Mouse (Mus musculus) liver, embryonic 15.5 days (tissue): ENCODE data around the gene Ifitm6. TPM values are rescaled to one million over a fixed set of nuclear protein-coding genes. Genes with fewer than 3 reads are reported as not detected.

Experiments used
- ATAC-seq: fragments of 200-750 bp; cut with Nextera tagmentation; 2 replicates; pipeline ENCODE4 v1.8.0; 2017; ENCODE audit warnings: moderate number of reproducible peaks, mild to moderate bottlenecking, moderate library complexity; ENCODE audit not compliant: insufficient read depth
- H3K27ac ChIP-seq: fragments of 300-500 bp; sonication (generic); replicated peaks from 2 replicates; pipeline ENCODE4 v1.5.1; 2015; ENCODE audit warnings: mild to moderate bottlenecking, inconsistent platforms
- H3K27me3 ChIP-seq: fragments of 300-500 bp; sonication (generic); 2 replicates; pipeline ENCODE4 v1.6.1; 2015; ENCODE audit warnings: mild to moderate bottlenecking, inconsistent platforms
- H3K36me3 ChIP-seq: fragments of 300-500 bp; sonication (generic); replicated peaks from 2 replicates; pipeline ENCODE4 v1.6.1; 2015; ENCODE audit warnings: moderate library complexity, mild to moderate bottlenecking, inconsistent platforms
- H3K4me1 ChIP-seq: fragments of 300-500 bp; sonication (generic); replicated peaks from 2 replicates; pipeline ENCODE4 v1.6.1; 2015; ENCODE audit warnings: inconsistent platforms
- H3K4me2 ChIP-seq: fragments of 300-500 bp; sonication (generic); 2 replicates; pipeline ENCODE4 v1.6.1; 2015; ENCODE audit warnings: moderate library complexity, mild to moderate bottlenecking, inconsistent platforms
- H3K4me3 ChIP-seq: fragments of 300-500 bp; sonication (generic); replicated peaks from 2 replicates; pipeline ENCODE4 v1.5.1; 2015; ENCODE audit warnings: mild to moderate bottlenecking, inconsistent platforms
- H3K9ac ChIP-seq: fragments of 300-500 bp; sonication (generic); 2 replicates; pipeline ENCODE4 v1.6.1; 2015; ENCODE audit warnings: moderate library complexity, mild to moderate bottlenecking, inconsistent platforms
- H3K9me3 ChIP-seq: fragments of 300-500 bp; sonication (generic); replicated peaks from 2 replicates; pipeline ENCODE4 v1.6.1; 2016; ENCODE audit warnings: inconsistent platforms
- WGBS: fragments of 180-500 bp; shearing (Covaris S2); methylation state at CpG from one replicate; pipeline ENCODE4 v1.1.7; 2015; ENCODE audit warnings: mixed read lengths; ENCODE audit not compliant: insufficient replicate concordance; 5-methylcytosine and 5-hydroxymethylcytosine counted together
- polyA plus RNA-seq: library from polyadenylated mRNA; unstranded; fragments of >200 nt; fragmentation: Nextera tagmentation; extraction: Ambion mirVana; gene quantifications from 2 replicates; pipeline ENCODE4 v1.2.1, GENCODE M21; 2015

Ifitm6 gene
- polyA plus RNA-seq, 1 experiment from 2014 or later: 23.2 TPM

DNA sequence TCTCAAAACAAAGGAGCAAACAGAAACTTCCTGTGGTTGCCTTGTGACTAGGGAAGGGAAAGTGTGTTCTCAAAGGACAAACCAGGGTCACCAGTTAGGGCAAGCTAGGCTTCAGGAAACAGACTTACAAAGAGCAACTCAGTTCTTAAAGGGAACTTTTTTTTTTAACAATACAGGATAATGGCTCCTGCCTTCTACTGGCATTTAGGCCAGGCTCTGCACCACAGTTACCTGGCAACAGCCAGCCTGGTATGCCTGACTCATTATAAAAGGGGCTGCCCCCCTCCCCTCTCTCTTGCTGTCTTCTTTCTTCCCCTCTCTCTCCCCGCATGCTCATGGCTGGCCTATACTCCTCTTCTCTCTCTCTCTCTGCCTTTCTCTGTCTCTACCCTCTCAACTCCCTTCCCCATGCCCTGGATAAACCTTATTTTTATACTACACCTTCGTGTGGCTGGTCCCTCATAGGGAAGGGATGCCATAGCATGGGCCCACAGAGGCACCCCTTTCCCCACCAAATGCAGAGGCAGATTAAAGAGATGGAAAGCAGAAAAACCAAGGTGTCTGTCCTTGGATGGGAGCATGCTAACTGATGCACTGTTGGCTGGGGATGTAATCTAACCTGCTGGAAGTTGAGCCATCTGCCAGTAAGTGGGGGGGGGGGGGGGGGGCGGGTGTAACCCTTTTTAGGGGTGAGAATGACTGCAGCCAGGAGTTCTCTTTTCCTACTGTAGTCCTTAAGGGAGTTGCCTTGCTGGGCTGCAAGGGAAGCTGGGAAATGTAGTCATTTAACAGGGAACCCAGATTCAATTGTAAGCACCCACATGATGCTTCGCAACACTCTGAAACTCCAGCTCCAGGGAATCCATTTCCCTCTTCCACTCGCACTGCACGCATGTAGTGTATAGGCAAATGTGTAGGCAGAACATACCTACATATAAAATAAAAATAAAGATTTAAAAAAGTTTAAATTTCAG is 7.4 kb upstream of the Ifitm6 start:
- H3K4me1 ChIP-seq: peaks cover 31% of the 10 kb centered on the region
- H3K9me3 ChIP-seq: no peaks in the 10 kb centered on the region
- H3K9ac ChIP-seq: no peak overlapping the region
- H3K4me3 ChIP-seq: no peak overlapping the region
- no peaks in the 10 kb centered on the region for H3K27me3 ChIP-seq
- ATAC-seq: no peak
- H3K36me3 ChIP-seq: no peaks in the 10 kb centered on the region
- WGBS: 56% methylated on average over 6 of the region's 6 CpGs
- H3K27ac ChIP-seq: no peak overlapping the region
- no peak overlapping the region for H3K4me2 ChIP-seq

DNA sequence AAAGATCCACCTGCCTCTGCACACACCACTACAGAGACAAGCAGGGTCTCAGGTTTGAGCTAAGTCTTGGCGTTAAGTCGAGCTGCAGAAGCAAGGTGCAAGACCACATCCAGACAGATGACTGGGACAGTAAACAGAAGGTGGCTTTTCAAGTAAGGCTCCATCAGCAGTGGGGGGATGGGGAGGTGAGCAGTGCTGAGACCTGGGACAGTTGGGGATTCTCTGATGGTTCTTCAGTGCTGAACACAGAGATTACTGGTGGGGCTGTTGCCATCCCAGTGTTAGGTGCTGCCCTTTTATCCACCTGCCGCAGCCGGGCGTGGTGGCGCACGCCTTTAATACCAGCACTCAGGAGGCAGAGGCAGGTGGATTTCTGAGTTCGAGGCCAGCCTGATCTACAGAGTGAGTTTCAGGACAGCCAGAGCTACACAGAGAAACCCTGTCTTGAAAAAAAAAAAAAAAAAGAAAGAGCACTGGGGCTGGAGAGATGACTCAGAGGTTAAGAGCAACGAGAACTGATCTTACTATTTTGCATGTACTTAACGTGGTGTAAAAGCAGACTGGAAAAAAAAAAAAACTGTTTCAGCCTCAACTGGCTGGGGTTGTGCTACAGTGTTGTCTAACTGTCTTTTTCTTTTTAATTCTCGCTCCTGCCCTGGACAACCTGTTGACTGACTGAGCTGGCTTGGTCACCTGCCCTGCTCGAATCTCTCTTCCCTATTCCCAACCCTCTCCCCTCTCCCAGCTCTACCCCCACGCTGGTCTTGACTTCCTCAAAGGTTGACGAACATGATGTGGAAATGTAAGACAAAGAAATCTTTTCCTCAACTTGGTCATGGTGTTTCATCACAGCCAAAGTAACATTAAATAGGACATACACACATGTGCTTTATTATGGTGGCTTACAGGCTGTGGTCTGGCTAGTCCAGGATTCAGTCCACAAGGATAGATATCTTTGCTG is 4.0 kb upstream of the Ifitm6 start:
- WGBS: 58% methylated on average over 14 of the region's 14 CpGs
- Histone ChIP-seq H3K4me1 (peaks cover 22% of the 10 kb centered on the region), H3K9ac (no peak overlapping the region), H3K9me3 (no peaks in the 10 kb centered on the region), H3K36me3 (no peaks in the 10 kb centered on the region), H3K27me3 (no peaks in the 10 kb centered on the region), H3K4me2 (no peak overlapping the region), H3K4me3 (no peak overlapping the region), H3K27ac (no peak overlapping the region)
- no peak for ATAC-seq

DNA sequence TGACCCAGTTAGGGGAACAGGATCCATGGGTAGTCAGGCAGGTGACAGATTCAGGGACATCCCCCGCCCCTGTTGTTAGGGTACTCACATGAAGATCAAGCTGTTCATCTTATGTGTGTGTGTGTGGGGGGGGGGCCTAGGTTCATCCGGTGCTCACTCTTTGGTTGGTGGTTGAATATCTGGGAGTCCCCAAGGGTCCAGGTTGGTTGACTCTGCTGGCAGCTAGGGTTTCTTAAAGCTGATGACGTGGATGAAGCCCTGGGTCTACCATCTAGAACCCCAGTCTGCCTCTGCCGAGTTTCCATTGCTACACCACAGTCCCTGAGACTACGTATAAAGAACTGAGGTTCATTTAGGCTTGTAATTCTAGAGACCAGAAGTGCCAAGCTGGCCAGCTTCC is 1.3 kb upstream of the Ifitm6 start:
- Histone ChIP-seq H3K36me3 (no peaks in the 10 kb centered on the region), H3K27ac (no peak overlapping the region), H3K9ac (no peak overlapping the region), H3K4me1 (peaks cover 16% of the 10 kb centered on the region), H3K4me2 (no peak overlapping the region), H3K4me3 (no peak overlapping the region), H3K9me3 (no peaks in the 10 kb centered on the region), H3K27me3 (no peaks in the 10 kb centered on the region)
- WGBS: 74% methylated on average over 5 of the region's 5 CpGs
- ATAC-seq: no peak

DNA sequence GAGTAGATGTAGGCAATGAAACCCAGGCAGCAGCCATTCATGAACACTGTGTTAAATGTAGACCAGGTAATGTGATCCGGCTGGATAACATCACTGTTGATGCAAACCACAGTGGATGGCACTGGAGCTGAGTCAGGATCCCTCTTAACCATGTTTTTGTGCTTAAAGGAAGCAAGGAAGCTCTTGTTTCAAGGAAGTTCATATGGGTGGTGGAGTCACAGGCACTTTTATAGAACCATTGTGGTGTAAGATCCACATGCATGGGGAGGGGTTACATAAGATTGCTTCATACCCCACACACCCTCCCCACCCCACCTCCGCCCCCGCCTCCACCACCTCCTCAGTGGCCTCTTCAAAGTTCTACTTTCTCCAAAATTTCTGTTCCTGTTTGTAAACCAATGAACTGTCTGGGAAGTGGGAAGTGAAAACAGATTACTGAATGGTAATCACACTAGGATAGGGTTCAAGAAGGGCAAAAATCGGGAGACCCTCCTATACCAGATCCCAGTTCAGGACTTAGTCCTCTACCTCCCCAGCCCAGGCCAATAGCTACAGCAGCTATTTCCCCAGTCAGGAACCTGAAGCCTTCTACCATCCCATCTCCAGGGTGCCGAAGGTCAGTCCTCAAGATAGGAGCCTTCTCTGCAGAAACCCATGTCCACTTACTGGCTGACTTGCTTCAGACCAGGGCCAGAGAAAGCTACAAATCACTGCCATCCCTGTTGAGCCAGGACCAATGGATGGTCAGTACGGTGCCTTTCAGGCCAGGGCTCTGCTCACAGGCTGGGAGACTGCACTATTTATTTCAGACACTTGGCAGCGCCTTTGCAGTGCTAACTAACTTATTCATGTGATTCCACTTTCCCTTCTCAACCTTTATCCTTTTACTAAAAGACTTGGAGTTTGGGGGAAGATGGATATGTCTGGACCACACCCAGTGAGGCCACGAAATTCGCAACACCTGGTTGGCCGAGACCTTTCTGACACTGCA is 722 bp downstream of the Ifitm6 start:
- Histone ChIP-seq H3K27me3 (no peaks in the 10 kb centered on the region), H3K27ac (peak overlapping the region; percentile 55; the same call in 1 of the 2 replicates), H3K9me3 (no peaks in the 10 kb centered on the region), H3K4me2 (no peak overlapping the region), H3K4me3 (peak overlapping the region; percentile 22), H3K36me3 (no peaks in the 10 kb centered on the region), H3K9ac (no peak overlapping the region), H3K4me1 (peaks cover 27% of the 10 kb centered on the region)
- ATAC-seq: no peak
- WGBS: 63% methylated on average over 10 of the region's 10 CpGs

DNA sequence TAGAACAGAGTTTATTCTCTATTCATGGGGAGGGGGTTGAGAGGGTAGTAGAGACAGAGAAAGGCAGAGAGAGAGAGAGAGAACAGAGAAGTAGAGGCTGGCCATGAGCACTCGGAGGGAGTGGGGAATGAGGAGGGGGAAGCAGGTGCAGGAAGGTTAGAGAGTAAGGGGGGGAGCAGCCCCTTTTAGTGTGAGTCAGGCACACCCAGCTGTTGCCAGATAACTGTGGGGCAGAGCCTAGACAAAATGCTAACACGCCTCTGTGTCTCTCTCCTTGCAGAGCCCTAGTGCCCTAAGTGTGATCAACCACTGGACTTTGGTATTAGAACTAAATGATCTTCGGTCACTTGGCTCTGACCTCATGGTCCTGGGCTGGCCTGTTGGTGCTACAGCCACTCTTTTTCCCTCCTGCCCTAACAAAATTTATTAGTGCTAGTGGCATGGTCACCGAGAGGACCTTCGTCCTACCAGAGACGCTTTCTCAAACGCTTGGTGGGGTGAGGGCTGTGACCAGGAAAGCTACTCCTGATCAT is 6.4 kb downstream of the Ifitm6 start:
- Histone ChIP-seq H3K4me1 (peaks cover 57% of the 10 kb centered on the region), H3K4me2 (peak overlapping the region; percentile 67), H3K27me3 (no peaks in the 10 kb centered on the region), H3K4me3 (peak overlapping the region; percentile 51; the same call in 1 of the 2 replicates), H3K36me3 (no peaks in the 10 kb centered on the region), H3K27ac (peak overlapping the region; percentile 35; the same call in 1 of the 2 replicates), H3K9me3 (no peaks in the 10 kb centered on the region), H3K9ac (peak overlapping the region; percentile 39; the same call in 1 of the 2 replicates)
- ATAC-seq: no peak
- WGBS: 54% methylated on average over 7 of the region's 7 CpGs

DNA sequence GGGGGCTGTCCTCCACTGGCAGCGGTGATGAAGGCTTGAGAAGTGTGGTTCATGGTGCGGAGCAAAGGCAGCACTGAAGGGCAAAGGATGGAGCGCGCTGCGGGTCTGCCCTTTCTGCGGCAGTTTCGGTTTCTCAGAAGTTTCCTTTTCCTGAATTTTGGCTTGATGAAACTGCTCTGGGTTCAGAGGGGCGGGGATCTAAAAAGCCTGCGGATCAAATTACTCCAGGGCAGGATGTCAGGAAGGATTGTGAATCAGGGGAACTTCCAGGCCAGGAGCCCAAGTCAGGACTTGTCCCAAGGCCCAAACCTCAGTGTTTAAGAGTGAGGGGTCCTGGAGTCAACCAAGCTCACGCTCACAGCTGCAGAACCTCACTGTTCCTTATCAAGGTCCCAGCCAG is 7.1 kb downstream of the Ifitm6 start, which contains the start of gene Ifitm3:
Ifitm3 (minus strand) TSS at position 178 of the 400 bp plus-strand sequence.
- no peak for ATAC-seq
- peak within 1 kb of the TSS; percentile 39 for H3K9ac ChIP-seq
- no peaks in the 10 kb centered on the region for H3K27me3 ChIP-seq
- peak within 1 kb of the TSS; percentile 35; the same call in 1 of the 2 replicates for H3K27ac ChIP-seq
- H3K4me1 ChIP-seq: peaks cover 57% of the 10 kb centered on the region
- no peaks in the 10 kb centered on the region for H3K9me3 ChIP-seq
- no peaks in the 10 kb centered on the region for H3K36me3 ChIP-seq
- peak within 1 kb of the TSS; percentile 67 for H3K4me2 ChIP-seq
- peak within 1 kb of the TSS; percentile 51 for H3K4me3 ChIP-seq
- WGBS: 12% methylated on average over 10 of the region's 10 CpGs

DNA sequence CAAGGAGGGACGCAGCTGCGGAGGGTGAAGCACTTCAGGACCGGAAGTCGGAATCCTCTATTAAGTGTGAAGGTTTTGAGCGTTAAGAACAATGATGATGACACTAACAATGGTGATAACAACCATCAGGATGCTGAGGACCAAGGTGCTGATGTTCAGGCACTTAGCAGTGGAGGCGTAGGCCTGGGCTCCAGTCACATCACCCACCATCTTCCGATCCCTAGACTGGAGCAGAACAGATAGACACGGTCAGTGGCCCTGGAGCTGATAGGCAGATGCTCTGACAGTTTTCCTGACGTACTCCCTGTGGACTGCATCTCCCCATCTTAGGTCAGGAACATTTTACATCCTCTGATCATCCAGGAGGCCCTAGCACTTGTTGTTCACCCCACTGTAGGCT is 8.1 kb downstream of the Ifitm6 start:
- Histone ChIP-seq H3K9ac (no peak overlapping the region), H3K27ac (no peak overlapping the region), H3K36me3 (no peaks in the 10 kb centered on the region), H3K9me3 (no peaks in the 10 kb centered on the region), H3K4me3 (peak overlapping the region; percentile 51), H3K4me1 (peaks cover 49% of the 10 kb centered on the region), H3K27me3 (no peaks in the 10 kb centered on the region), H3K4me2 (peak overlapping the region; percentile 67)
- ATAC-seq: no peak
- 67% methylated on average over 9 of the region's 9 CpGs for whole genome bisulfite sequencing

DNA sequence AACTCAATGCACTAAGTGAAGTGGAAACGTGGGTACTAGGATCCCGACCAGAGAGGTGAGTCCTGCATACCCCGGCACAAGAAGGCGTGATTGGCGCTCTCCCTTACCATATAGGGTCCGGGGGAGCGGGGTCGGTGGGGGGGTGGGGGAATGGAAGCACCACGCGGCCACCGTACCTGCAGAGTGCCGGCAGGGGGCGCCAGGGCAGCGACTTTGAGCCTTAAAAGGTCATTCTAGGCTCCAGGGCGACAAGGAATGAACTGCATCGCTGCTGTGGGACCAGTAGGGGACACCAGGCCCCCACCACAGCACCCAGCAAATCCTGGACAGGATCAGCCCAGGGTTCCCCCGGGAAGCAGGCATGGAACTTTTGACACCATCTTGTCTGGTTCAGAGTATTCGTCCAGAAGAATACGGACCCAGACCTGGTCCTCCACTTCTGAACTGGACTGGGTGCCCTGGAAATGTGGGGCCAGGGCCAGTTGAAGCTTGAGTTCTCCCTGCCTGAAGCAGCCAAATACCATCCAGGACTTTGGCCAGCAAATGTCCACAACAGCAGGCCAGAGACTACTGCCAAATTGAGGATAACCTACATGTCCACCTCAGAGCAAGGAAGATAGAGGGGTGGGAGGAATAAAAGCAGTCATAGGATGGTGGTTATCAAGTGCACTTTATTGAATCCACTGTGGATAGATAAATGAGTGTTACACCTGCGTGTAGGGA is 8.6 kb downstream of the Ifitm6 start:
- Histone ChIP-seq H3K27ac (0 out of 2 replicates have a peak overlapping the region, but pooled peaks have one; percentile 34), H3K27me3 (no peaks in the 10 kb centered on the region), H3K4me1 (peaks cover 49% of the 10 kb centered on the region), H3K9me3 (no peaks in the 10 kb centered on the region), H3K36me3 (no peaks in the 10 kb centered on the region), H3K4me2 (peak overlapping the region; percentile 67), H3K9ac (no peak overlapping the region), H3K4me3 (peak overlapping the region; percentile 51)
- ATAC-seq: peak; percentile 65
- 5% methylated on average over 20 of the region's 20 CpGs for WGBS

DNA sequence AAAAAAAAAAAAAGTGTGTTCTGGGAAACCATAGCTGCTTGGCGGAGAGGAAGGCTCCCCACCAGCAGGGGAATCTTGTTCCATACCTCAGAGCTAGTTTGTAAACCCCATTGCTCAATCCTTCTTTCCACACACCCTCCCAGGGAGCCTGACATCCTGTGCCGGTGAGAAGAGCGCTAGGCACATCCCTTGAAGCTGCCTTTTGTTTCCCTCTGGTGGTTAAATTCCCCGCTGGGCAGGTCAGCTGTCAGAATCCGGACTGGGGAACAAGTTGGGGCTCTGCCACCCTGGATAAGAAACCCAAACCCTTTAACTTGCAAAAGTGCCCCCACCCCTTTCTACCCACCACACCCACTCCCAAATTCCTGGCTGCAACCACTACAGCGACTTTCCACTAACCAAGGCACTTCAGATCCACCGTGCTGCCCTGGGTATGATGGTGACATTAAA is 9.4 kb downstream of the Ifitm6 start:
- Histone ChIP-seq H3K9me3 (no peaks in the 10 kb centered on the region), H3K36me3 (no peaks in the 10 kb centered on the region), H3K9ac (no peak overlapping the region), H3K27ac (no peak overlapping the region), H3K4me3 (peak overlapping the region; percentile 28), H3K27me3 (no peaks in the 10 kb centered on the region), H3K4me1 (peaks cover 49% of the 10 kb centered on the region), H3K4me2 (peak overlapping the region; percentile 67)
- ATAC-seq: peak; percentile 16; the same call in 1 of the 2 replicates
- 7% methylated on average over 7 of the region's 7 CpGs for WGBS
